Mouse (Mus musculus) limb, embryonic 13.5 days (tissue): ENCODE measurements around the gene Pdxk. TPM values are rescaled to one million over a fixed set of nuclear protein-coding genes. Genes with fewer than 3 reads are reported as not detected.

Source experiments
- ATAC-seq: fragments of 200-750 bp; cut with Nextera tagmentation; 2 replicates; pipeline ENCODE4 v1.8.0; 2017; ENCODE audit warnings: low read depth, moderate number of reproducible peaks, moderate TSS enrichment; ENCODE audit not compliant: low FRiP score
- H3K27ac ChIP-seq: fragments of 300-500 bp; sonication (generic); 2 replicates; pipeline ENCODE4 v1.5.1; 2015; ENCODE audit warnings: inconsistent platforms, mild to moderate bottlenecking, moderate library complexity
- H3K27me3 ChIP-seq: fragments of 300-500 bp; sonication (generic); 2 replicates; pipeline ENCODE4 v1.6.1; 2015; ENCODE audit warnings: mild to moderate bottlenecking, inconsistent platforms
- H3K36me3 ChIP-seq: fragments of 300-500 bp; sonication (generic); 2 replicates; pipeline ENCODE4 v1.6.1; 2015; ENCODE audit warnings: inconsistent platforms, mild to moderate bottlenecking, moderate library complexity
- H3K4me1 ChIP-seq: fragments of 300-500 bp; sonication (generic); 2 replicates; pipeline ENCODE4 v1.6.1; 2015; ENCODE audit warnings: inconsistent platforms
- H3K4me2 ChIP-seq: fragments of 300-500 bp; sonication (generic); replicated peaks from 2 replicates; pipeline ENCODE4 v1.6.1; 2015; ENCODE audit warnings: inconsistent platforms, mild to moderate bottlenecking, moderate library complexity
- H3K4me3 ChIP-seq: fragments of 300-500 bp; sonication (generic); 2 replicates; pipeline ENCODE4 v1.5.1; 2015; ENCODE audit warnings: moderate library complexity, mild to moderate bottlenecking, inconsistent platforms
- H3K9ac ChIP-seq: fragments of 300-500 bp; sonication (generic); 2 replicates; pipeline ENCODE4 v1.6.1; 2015; ENCODE audit warnings: mild to moderate bottlenecking, inconsistent platforms
- H3K9me3 ChIP-seq: fragments of 300-500 bp; sonication (generic); 2 replicates; pipeline ENCODE4 v1.6.1; 2016; ENCODE audit warnings: inconsistent platforms
- WGBS: fragments of 180-500 bp; shearing (Covaris S2); methylation state at CpG from one replicate; pipeline ENCODE4 v1.1.7; 2015; 5-methylcytosine and 5-hydroxymethylcytosine counted together
- polyA plus RNA-seq: library from polyadenylated mRNA; unstranded; fragments of >200 nt; fragmentation: Nextera tagmentation; extraction: Ambion mirVana; gene quantifications from 2 replicates; pipeline ENCODE4 v1.2.1, GENCODE M21; 2015

The Pdxk gene
- polyA plus RNA-seq, 1 experiment from 2014 or later, result 13.6 TPM

DNA sequence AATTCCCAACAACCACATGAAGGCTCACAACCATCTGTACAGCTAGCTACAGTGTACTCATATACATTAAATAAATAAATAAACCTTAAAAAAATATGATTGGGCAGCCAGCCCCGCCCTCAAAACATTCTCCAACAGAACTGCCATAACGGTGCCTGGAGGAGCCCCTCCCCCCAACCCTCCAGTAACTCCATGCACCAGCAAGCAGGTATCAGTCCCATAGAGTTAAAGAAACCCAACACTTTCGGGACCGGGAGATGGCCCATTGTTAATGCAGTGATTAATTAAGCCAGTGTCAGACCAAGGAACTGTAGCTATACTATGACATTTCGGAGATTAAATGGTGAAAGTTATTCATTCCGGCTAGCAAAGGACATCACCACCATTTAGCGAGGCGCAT is 52.9 kb downstream of the Pdxk start:
- H3K4me1 ChIP-seq, result peaks cover 9% of the 10 kb centered on the region
- H3K9ac ChIP-seq, result peak overlapping the region; percentile 89
- H3K27ac ChIP-seq, result peak overlapping the region; percentile 87; the same call in 1 of the 2 replicates
- H3K4me3 ChIP-seq, result peak overlapping the region; percentile 96
- WGBS, result 16% methylated on average over 8 of the region's 8 CpGs
- no peaks in the 10 kb centered on the region for H3K9me3 ChIP-seq
- H3K36me3 ChIP-seq, result peaks cover 44% of the 10 kb centered on the region
- H3K27me3 ChIP-seq, result no peaks in the 10 kb centered on the region
- H3K4me2 ChIP-seq, result peak overlapping the region; percentile 67
- no peak; the same call in 1 of the 2 replicates for ATAC-seq

DNA sequence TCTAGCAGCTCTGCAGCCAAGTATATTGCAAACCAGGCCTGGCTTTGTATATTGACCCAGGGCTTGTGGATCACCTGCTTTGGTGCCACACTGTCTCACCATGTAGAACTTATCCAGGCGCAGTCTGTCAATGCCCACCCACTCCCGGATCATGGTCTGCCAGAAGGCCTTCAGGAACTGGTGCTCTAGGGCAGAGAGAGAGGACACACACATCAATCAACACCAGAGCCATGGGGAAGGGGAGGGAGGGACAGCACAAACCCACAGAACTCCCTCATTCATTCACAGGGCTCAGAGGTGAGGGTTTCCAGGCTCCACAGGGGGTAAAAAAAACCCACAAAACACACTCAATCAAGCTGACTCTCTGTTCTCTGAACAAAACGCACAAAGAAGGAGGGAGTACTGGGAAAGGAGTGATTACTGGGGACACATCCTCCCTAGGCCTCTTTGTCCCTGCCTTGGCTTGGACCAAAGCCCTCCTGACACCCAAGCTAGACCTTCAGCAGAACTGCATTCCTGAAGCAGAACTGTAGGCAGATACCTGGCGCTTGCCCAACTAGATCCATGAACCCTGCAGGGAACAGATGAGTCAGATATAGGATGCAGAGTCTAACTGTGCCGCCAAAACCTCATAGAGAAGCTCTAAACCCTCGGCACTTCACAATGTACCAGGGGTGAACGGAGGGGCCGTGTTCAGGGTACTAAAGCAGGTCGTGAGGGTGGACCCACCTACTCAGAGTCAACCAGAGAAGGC is 55.6 kb downstream of the Pdxk start:
- Histone ChIP-seq H3K4me2 (no peak overlapping the region), H3K36me3 (peaks cover 68% of the 10 kb centered on the region), H3K27ac (no peak overlapping the region), H3K9ac (no peak overlapping the region), H3K4me3 (no peak overlapping the region), H3K27me3 (no peaks in the 10 kb centered on the region), H3K9me3 (no peaks in the 10 kb centered on the region), H3K4me1 (peaks cover 9% of the 10 kb centered on the region)
- WGBS, result 87% methylated on average over 9 of the region's 9 CpGs
- no peak for ATAC-seq

DNA sequence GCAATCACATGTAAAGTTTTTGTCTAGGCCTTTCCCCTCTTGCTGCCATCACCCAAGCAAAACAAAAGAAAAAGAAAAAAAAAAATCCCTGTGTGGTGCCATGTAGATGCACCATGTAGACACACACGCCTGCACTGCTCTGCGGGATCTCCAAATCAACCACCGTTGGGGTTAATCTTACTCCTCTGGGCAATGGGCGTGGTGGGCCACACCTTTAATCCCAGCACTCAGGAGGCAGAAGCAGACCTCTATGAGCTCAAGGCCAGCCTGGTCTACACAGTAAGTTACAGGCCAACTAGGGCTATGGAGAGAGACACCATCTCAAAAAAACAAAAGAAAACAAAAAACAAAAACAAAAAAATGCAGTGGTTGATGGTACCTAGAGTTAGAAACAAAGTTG is 57.6 kb downstream of the Pdxk start:
- peaks cover 9% of the 10 kb centered on the region for H3K4me1 ChIP-seq
- no peak overlapping the region for H3K27ac ChIP-seq
- no peaks in the 10 kb centered on the region for H3K27me3 ChIP-seq
- H3K9me3 ChIP-seq, result no peaks in the 10 kb centered on the region
- H3K36me3 ChIP-seq, result peaks cover 89% of the 10 kb centered on the region
- no peak for ATAC-seq
- no peak overlapping the region for H3K9ac ChIP-seq
- 88% methylated on average over 4 of the region's 4 CpGs for WGBS
- no peak overlapping the region for H3K4me2 ChIP-seq
- no peak overlapping the region for H3K4me3 ChIP-seq

DNA sequence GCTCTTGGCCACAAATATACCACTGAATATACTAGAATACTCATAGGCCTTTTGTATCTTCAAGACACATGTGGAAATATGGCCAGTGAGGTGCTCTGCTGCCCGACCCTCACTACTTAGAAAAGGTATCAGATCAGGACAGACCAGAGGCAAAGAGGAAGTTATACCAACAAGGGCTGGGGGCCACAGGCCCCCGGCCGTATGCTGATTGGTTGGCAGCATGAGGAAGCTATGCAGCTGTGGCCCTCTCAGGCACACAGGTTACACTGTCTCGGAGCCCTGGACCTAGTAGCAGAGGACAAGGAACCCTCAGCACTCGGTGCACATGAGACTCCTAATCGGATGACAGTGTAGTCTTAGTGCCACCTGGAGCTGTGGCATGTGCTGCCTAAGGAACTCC is 58.6 kb downstream of the Pdxk start:
- Histone ChIP-seq H3K36me3 (peaks cover 96% of the 10 kb centered on the region), H3K4me3 (no peak overlapping the region), H3K9me3 (no peaks in the 10 kb centered on the region), H3K4me2 (no peak overlapping the region), H3K4me1 (peaks cover 1% of the 10 kb centered on the region), H3K9ac (no peak overlapping the region), H3K27me3 (no peaks in the 10 kb centered on the region), H3K27ac (no peak overlapping the region)
- no peak for ATAC-seq
- 93% methylated on average over 6 of the region's 6 CpGs for WGBS

DNA sequence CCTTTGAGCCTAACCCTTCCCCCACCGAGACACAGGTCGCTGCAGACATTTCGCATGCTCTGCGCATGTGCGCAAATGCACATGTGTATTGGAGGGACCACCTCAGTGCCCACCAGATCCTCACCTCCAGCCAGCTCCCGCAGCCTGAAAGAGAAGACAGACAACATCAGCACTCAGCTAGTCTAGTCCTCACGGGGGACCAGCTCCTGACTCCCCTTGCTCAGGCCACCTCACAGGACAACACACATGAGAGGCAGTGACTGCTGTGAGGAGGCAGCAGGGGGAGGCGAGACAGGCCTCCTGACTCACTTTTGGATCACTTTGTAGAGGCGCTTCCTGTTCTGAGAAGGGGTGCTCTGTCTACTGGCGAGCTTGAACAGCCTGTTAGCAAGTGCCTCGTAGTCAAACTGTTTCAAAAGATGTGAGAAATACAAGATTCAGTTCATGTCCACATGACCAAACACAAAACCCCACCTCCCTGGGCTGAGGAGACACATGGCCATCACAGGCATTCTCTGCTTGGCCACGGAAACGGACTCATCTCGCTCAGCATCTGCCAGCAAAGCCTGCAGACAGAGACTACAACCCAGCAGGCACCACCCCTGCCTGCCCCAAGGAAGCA is 62.4 kb downstream of the Pdxk start:
- H3K27me3 ChIP-seq, result no peaks in the 10 kb centered on the region
- H3K4me3 ChIP-seq, result no peak overlapping the region
- no peak overlapping the region for H3K9ac ChIP-seq
- H3K9me3 ChIP-seq, result no peaks in the 10 kb centered on the region
- no peak for ATAC-seq
- H3K27ac ChIP-seq, result no peak overlapping the region
- no peak overlapping the region for H3K4me2 ChIP-seq
- H3K4me1 ChIP-seq, result peaks cover 8% of the 10 kb centered on the region; the same call in 1 of the 2 replicates
- peaks cover 87% of the 10 kb centered on the region for H3K36me3 ChIP-seq
- WGBS, result 90% methylated on average over 14 of the region's 14 CpGs

DNA sequence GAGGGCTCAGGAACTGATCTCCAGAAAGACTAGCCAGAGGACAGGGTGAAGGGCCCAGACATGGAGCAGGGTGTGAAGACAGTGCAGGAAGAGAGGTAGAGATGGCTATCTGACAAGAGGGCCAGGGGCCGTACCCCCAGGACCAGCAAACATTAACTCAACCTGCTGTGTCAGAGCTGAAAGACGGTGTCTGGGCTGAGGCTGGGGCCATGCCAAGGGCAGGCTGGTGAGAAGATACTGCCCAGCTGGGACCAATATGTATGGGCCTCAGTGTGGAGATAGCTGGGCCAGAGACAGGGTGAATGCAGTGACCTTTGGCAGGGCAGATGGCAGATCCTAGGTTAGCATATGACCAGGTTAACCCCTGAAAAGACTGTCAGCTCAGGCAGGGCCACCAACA is 63.6 kb downstream of the Pdxk start:
- Histone ChIP-seq H3K9ac (no peak overlapping the region), H3K4me3 (no peak overlapping the region), H3K27me3 (no peaks in the 10 kb centered on the region), H3K27ac (no peak overlapping the region), H3K9me3 (no peaks in the 10 kb centered on the region), H3K4me1 (peaks cover 12% of the 10 kb centered on the region; the same call in 1 of the 2 replicates), H3K36me3 (peaks cover 74% of the 10 kb centered on the region), H3K4me2 (no peak overlapping the region)
- no peak for ATAC-seq
- WGBS, result 88% methylated on average over 2 of the region's 2 CpGs

DNA sequence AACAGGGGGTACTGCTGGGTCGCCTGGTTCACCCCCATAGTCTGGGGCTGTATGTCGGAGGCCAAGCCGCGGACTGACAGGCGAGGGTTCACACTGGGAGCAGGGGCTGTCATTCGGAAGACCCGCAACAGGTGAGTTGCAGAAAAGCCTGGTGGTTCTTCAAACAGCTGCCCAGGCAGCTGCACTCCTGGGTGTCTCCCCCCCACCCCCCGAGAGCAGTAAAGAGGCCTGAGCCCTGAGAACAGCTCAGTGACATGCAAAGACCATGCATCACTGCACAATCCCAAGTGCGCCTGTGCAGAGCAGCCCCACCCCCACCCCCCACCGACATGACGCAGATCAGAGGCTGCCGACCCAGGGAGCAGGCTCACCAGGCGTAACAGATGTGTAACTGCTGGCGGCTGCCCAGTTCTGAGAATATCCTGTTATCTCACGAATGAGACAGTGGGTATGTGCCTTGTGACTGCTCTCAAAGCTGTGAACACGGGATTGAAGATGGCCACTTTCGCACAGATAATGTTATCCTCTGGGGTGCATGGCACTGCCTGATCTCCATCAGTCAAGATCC is 65.6 kb downstream of the Pdxk start:
- Histone ChIP-seq H3K9me3 (no peaks in the 10 kb centered on the region), H3K4me2 (no peak overlapping the region), H3K9ac (no peak overlapping the region), H3K27me3 (no peaks in the 10 kb centered on the region), H3K27ac (no peak overlapping the region), H3K4me1 (peaks cover 18% of the 10 kb centered on the region), H3K36me3 (peaks cover 57% of the 10 kb centered on the region), H3K4me3 (no peak overlapping the region)
- WGBS, result 42% methylated on average over 17 of the region's 17 CpGs
- ATAC-seq, result peak; percentile 54

DNA sequence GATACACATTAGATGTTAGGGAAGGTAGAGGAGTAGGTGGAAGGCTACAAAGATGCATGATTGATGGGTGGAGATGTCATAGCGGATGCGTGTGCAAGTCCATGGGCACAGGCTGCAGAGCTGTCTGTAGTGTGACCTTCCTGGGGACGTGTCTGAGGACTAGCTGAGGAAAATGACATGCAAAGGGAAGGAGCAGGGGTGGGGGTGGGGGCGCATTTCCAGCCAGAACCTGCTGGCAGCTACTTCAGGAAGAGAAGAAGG is 68.2 kb downstream of the Pdxk start:
- H3K27ac ChIP-seq, result no peak overlapping the region
- 65% methylated on average over 4 of the region's 4 CpGs for WGBS
- H3K27me3 ChIP-seq, result peaks cover 12% of the 10 kb centered on the region
- H3K4me1 ChIP-seq, result peaks cover 18% of the 10 kb centered on the region
- peak overlapping the region; percentile 45 for H3K4me2 ChIP-seq
- H3K4me3 ChIP-seq, result no peak overlapping the region
- H3K9me3 ChIP-seq, result no peaks in the 10 kb centered on the region
- H3K9ac ChIP-seq, result no peak overlapping the region
- peaks cover 31% of the 10 kb centered on the region for H3K36me3 ChIP-seq
- ATAC-seq, result no peak

DNA sequence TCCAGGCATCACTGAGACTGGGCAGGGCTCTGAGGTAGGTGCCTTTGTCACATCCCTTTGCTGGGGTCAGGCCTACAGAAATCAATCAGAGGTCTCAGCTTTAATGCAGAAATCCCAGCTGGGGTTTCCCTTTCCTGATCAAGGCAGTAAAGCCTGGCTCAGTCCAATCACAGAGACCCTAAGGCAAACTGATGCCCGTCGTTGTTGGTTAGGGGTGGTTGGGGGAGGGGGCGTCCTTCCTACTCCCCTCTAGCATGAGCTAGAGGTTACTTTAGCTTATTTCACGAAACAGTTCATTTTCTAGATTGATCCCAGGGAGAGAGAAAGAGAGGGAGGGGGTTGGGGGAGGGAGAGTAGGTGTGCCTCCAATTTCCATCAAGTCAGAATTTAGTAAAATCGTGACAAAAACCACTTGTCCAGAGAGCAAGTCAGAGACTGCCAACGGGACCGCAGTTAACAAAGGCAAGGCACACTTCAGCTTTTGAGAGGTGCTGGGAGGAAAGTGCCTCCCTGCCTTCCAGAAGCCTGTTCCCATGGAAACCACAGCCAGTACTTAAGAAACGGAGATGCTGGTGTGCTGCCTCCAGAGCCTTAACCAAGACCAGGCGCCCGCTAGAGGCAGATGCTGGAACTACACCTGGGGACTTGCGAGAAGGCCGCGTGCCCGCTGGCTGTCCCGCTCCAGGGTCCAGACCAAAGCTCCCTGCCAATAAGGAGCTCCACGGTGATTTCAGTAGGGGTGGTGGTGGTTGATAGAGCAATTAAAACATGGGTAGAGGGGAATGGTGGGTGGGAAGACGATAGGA is 68.8 kb downstream of the Pdxk start:
- H3K4me3 ChIP-seq, result no peak overlapping the region
- H3K4me2 ChIP-seq, result peak overlapping the region; percentile 45
- peak; percentile 68; the same call in 1 of the 2 replicates for ATAC-seq
- H3K9me3 ChIP-seq, result no peaks in the 10 kb centered on the region
- no peak overlapping the region for H3K9ac ChIP-seq
- peaks cover 17% of the 10 kb centered on the region for H3K27me3 ChIP-seq
- H3K36me3 ChIP-seq, result peaks cover 26% of the 10 kb centered on the region
- peaks cover 18% of the 10 kb centered on the region for H3K4me1 ChIP-seq
- 3% methylated on average over 17 of the region's 17 CpGs for WGBS
- H3K27ac ChIP-seq, result no peak overlapping the region; the same call in 1 of the 2 replicates

DNA sequence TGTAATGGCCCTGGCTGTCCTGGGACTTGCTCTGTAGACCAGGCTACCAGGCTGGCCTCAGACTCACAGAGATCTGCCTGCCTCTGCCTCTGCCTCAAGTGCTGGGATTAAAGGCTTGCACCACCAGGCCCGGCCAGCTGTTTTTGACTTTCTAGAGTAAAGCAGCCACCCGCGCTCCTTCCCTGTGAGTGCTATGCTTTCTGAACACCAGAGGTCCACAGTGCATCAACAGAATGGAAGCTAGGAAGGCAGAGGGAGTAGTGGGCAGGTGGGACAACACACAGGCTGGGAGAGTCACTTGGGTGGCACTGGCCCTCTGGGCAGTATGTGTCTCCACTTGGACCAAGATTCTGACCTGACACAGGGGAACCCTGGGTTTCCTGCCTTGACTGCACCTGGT is 69.4 kb downstream of the Pdxk start:
- no peak overlapping the region for H3K9ac ChIP-seq
- 77% methylated on average over 3 of the region's 3 CpGs for WGBS
- H3K27ac ChIP-seq, result no peak overlapping the region; the same call in 1 of the 2 replicates
- H3K27me3 ChIP-seq, result peaks cover 24% of the 10 kb centered on the region
- no peak for ATAC-seq
- H3K4me3 ChIP-seq, result no peak overlapping the region
- H3K9me3 ChIP-seq, result no peaks in the 10 kb centered on the region
- peaks cover 23% of the 10 kb centered on the region for H3K4me1 ChIP-seq
- H3K4me2 ChIP-seq, result no peak overlapping the region
- peaks cover 19% of the 10 kb centered on the region for H3K36me3 ChIP-seq

DNA sequence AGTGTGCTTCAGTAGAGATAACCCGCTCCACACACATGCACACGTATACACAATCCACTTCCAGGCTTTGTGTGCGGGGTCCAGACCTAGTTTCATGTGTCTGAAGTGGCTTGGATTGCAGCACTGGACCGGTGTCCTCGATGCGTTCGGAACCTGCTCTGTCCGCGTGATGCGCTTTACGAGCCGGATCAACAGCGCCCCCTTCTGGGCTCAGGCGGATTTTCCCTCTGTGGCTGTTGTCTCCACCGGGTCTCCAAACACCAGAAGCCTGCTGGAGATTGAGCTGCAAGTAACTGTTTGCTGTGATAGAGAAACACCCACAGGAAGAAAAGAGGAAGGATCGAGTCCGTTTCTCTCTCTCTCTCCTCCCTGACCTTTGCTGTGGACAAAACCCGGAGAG is 72.7 kb downstream of the Pdxk start:
- peaks cover 15% of the 10 kb centered on the region for H3K4me1 ChIP-seq
- 2% methylated on average over 18 of the region's 18 CpGs for WGBS
- no peak overlapping the region; the same call in 1 of the 2 replicates for H3K4me3 ChIP-seq
- H3K36me3 ChIP-seq, result no peaks in the 10 kb centered on the region
- no peak overlapping the region for H3K27ac ChIP-seq
- peak overlapping the region; percentile 30 for H3K4me2 ChIP-seq
- H3K9ac ChIP-seq, result no peak overlapping the region
- H3K9me3 ChIP-seq, result no peaks in the 10 kb centered on the region
- H3K27me3 ChIP-seq, result peaks cover 33% of the 10 kb centered on the region
- ATAC-seq, result peak; percentile 8; the same call in 1 of the 2 replicates

DNA sequence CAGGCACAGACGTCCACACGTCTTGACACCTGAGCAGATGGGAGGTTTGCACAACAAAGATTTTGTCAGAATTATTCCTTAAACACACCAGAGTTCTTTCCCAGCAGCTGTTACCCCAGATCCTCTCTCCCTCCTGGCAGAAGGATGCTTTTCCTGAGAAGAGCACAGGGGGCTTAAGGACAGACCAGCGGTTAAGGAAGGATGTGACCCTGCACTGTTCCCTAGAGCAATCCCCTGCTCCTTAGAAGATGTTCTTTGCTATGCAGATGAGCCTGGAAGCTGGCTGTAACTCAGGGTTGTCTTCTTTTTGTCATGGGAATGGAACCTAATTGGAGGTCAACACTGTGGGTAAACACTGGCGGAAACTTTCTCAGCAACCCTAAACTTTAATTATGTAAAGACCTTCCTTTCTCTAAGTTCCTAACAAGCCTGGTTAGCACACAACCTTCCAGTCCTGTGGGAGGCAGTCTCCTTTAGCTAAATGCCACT is 73.7 kb downstream of the Pdxk start:
- 15% methylated on average over 4 of the region's 4 CpGs for WGBS

More for the DNA sequence above, 73.7 kb downstream of the Pdxk start:
- peaks cover 33% of the 10 kb centered on the region for H3K27me3 ChIP-seq
- H3K36me3 ChIP-seq, result no peaks in the 10 kb centered on the region
- no peak overlapping the region for H3K4me3 ChIP-seq
- no peak overlapping the region for H3K9ac ChIP-seq
- H3K27ac ChIP-seq, result no peak overlapping the region
- H3K4me2 ChIP-seq, result no peak overlapping the region
- no peaks in the 10 kb centered on the region for H3K9me3 ChIP-seq
- H3K4me1 ChIP-seq, result peaks cover 10% of the 10 kb centered on the region; the same call in 1 of the 2 replicates
- ATAC-seq, result no peak
